Mouse (Mus musculus) left cerebral cortex, postnatal 4 days (tissue): ENCODE data around the gene Orai3. TPM values are rescaled to one million over a fixed set of nuclear protein-coding genes. Genes with fewer than 3 reads are reported as not detected.

Source experiments
- DNase-seq: peaks from one replicate; pipeline ENCODE4 v3.0.0-alpha.2; 2022
- intact Hi-C: fragments of 180-260 bp; cut with DNase I; formaldehyde crosslinking; loops from one replicate; pipeline ENCODE4 v1.15.1; 2025
- total RNA-seq, 2 experiments: library from RNA; stranded (reverse); gene quantifications; 2 replicates each; pipeline ENCODE4 v1.2.3; 2021

Orai3 gene
- total RNA-seq, 2 experiments from 2014 or later: 14.2 to 15.1 TPM

DNA sequence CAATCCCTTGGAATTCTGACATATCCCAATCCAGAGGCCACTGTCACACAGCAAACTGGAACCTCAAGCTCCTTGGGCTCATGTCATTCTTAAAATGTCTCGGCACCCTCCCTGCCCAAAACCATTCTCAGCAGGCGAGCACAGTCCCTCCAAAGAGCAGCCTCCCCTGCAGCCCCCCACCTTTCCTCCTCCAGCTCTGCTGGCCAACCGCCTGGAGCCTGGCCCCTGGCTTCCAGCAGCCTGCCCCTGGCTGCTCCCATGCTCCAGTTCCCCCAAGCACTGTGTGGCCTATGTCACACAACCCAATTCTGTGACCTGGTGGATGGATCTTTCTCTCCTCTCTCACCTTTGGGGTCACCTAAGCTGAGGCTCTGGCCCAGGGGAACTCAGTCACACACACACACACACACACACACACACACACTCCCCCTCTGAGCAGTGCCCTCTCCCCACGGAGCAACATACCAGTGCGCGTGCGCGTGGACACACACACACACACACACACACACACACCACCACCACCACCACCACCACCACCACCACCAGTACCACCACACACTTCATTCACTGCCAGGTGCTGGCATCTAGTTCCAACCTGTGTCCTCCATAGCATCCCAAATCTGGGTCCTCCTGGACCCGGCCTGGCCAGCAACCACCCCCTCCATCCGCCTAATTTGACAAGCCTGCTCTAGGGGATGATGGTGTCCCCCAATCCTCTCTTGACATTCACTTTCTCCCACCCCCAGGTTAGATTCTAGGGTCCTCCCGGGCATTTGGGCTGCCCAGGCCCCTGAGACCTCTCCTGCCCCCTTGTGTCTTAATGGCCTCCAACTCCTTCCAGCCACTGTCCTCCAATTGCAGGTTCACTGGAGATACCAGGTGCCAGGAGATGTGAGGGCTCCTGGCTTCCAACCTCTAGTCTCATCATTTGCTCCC lies 53.9 kb downstream of the Orai3 start:
- DNase-seq: peak; percentile 21
- intact Hi-C loops: no loop called here

DNA sequence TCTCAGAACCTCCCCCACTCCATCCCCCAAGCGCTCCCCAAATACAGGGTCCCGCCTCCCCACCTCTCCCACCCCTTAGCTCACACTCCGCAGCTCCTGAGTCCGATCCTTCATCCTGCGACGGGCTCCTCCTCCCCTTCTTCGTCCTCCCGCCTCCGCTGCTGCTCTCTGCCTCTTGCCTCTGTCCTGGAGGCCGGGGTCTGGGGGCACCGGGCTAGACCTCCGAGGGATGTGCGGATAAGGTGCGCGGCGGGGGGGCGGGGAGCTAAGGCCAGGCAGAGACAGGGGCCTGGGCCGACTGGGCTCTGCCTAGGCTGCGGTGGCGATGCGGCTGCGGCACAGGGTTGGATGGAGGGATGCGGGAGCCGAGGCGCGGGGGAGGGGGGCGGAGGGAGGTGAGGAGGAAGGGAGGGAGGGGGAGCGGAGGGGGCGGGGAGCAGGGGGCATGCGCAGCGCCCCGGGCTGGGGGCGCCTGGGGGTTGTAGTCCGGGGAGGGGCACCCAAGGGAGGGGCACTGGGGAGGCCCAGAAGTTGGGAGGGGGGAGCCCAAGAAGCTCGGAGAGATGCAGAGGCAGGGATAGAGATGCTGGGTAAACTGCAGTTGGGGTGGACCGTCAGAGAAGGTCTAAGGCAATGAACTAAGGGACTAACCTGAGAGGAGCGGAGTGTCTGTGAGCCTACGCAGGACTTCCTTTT lies 54.7 kb downstream of the Orai3 start, which contains the start of the genes Stx4a and Stx1b:
TSS of gene Stx4a (plus strand) at position 119 of the 696 bp plus-strand sequence.
TSS of gene Stx1b (minus strand) at position 374 of the 696 bp plus-strand sequence.
- intact Hi-C loops: no loop called here
- DNase-seq: peak; percentile 91

Other genes with a start within 250 kb of the Orai3 start
- 1 to 10 TPM; 6.9 to 9.3 TPM for gene Tmem265, start 208.4 kb upstream of the Orai3 start, total RNA-seq
- gene Phkg2, start 196.5 kb upstream of the Orai3 start, total RNA-seq: 10 to 100 TPM; 69.5 to 70.1 TPM
- gene Ccdc189, start 181.2 kb upstream of the Orai3 start, total RNA-seq: 1 to 10 TPM; 7.0 to 7.8 TPM
- 10 to 100 TPM; 75.1 to 82.6 TPM for gene Rnf40, start 181.0 kb upstream of the Orai3 start, total RNA-seq
- 10 to 100 TPM; 31.5 to 33.4 TPM for gene Zfp629, start 154.0 kb upstream of the Orai3 start, total RNA-seq
- 10 to 100 TPM; 87.2 to 94.3 TPM for gene Bcl7c, start 60.9 kb upstream of the Orai3 start, total RNA-seq
- gene Ctf1, start 57.1 kb upstream of the Orai3 start, total RNA-seq: 1 to 10 TPM; 5.3 to 6.5 TPM
- gene Ctf2, start 37.6 kb upstream of the Orai3 start, total RNA-seq: not detected
- gene Fbxl19, start 25.3 kb upstream of the Orai3 start, total RNA-seq: 100 to 1,000 TPM; 143 to 148 TPM
- gene Setd1a, start 6.9 kb downstream of the Orai3 start, total RNA-seq: 10 to 100 TPM; 46.2 to 47.4 TPM
- gene Gm49388, start 15.8 kb downstream of the Orai3 start, total RNA-seq: 1 to 10 TPM; 2.2 to 3.1 TPM
- 1 to 10 TPM; 3.3 to 5.8 TPM for gene Hsd3b7, start 30.8 kb downstream of the Orai3 start, total RNA-seq
- gene Stx4a, start 54.5 kb downstream of the Orai3 start, total RNA-seq: 10 to 100 TPM; 34.5 to 40.0 TPM
- gene Stx1b, start 54.7 kb downstream of the Orai3 start, total RNA-seq: 100 to 1,000 TPM; 193 to 215 TPM
- gene Zfp646, start 106.4 kb downstream of the Orai3 start, total RNA-seq: 10 to 100 TPM; 36.3 to 38.0 TPM
- gene Zfp668, start 107.0 kb downstream of the Orai3 start, total RNA-seq: 10 to 100 TPM; 33.1 to 36.4 TPM
- under 1 TPM; 0.54 to 0.90 TPM for gene Prss53, start 121.2 kb downstream of the Orai3 start, total RNA-seq
- gene Gm21974, start 125.6 kb downstream of the Orai3 start, total RNA-seq: not detected
- gene Vkorc1, start 125.8 kb downstream of the Orai3 start, total RNA-seq: 10 to 100 TPM; 27.4 to 28.2 TPM
- 10 to 100 TPM; 39.2 to 43.5 TPM for gene Bckdk, start 134.3 kb downstream of the Orai3 start, total RNA-seq
- gene Kat8, start 142.7 kb downstream of the Orai3 start, total RNA-seq: 10 to 100 TPM; 28.1 to 31.1 TPM
- 1 to 10 TPM in 1 of 2 experiments, under 1 TPM in 1; 0.54 to 1.6 TPM for gene Prss8, start 160.3 kb downstream of the Orai3 start, total RNA-seq
- 10 to 100 TPM; 13.5 to 15.5 TPM for gene Prss36, start 176.9 kb downstream of the Orai3 start, total RNA-seq
- 100 to 1,000 TPM; 504 to 524 TPM for gene Fus, start 197.6 kb downstream of the Orai3 start, total RNA-seq
- gene Pycard, start 224.1 kb downstream of the Orai3 start, total RNA-seq: 1 to 10 TPM; 2.4 to 3.3 TPM
- under 1 TPM; 0.26 to 0.56 TPM for gene Trim72, start 234.1 kb downstream of the Orai3 start, total RNA-seq